Mouse (Mus musculus) midbrain, embryonic 10.5 days (tissue): Measurements from ENCODE around the gene Plekhm2. TPM values are rescaled to one million over a fixed set of nuclear protein-coding genes. Genes with fewer than 3 reads are reported as not detected.
A peak's percentile ranks its signal among the peaks of the same experiment; 100 is the strongest.

Source experiments
- DNase-seq: peaks from one replicate; pipeline ENCODE4 v3.0.0-alpha.2; 2017; ENCODE audit warnings: low spot score
- H3K27ac ChIP-seq: fragments of 300-500 bp; sonication (generic); replicated peaks from 2 replicates; pipeline ENCODE4 v1.5.1; 2016; ENCODE audit warnings: mild to moderate bottlenecking
- H3K27me3 ChIP-seq: fragments of 300-500 bp; sonication (generic); 2 replicates; pipeline ENCODE4 v1.6.1; 2016; ENCODE audit warnings: low read depth, mild to moderate bottlenecking; ENCODE audit not compliant: poor library complexity, severe bottlenecking
- H3K36me3 ChIP-seq: fragments of 300-500 bp; sonication (generic); 2 replicates; pipeline ENCODE4 v1.6.1; 2016; ENCODE audit warnings: mild to moderate bottlenecking, moderate library complexity
- H3K4me1 ChIP-seq: fragments of 300-500 bp; sonication (generic); 2 replicates; pipeline ENCODE4 v1.6.1; 2016
- H3K4me3 ChIP-seq: fragments of 300-500 bp; sonication (generic); 2 replicates; pipeline ENCODE4 v1.5.1; 2016; ENCODE audit warnings: mild to moderate bottlenecking, moderate library complexity
- H3K9me3 ChIP-seq: fragments of 300-500 bp; sonication (generic); replicated peaks from 2 replicates; pipeline ENCODE4 v1.6.1; 2016; ENCODE audit warnings: mild to moderate bottlenecking
- WGBS: fragments of 180-500 bp; shearing (Covaris S2); methylation state at CpG from one replicate; pipeline ENCODE4 v1.1.7; 2016; 5-methylcytosine and 5-hydroxymethylcytosine counted together
- polyA plus RNA-seq: library from polyadenylated mRNA; unstranded; fragments of >200 nt; fragmentation: Nextera tagmentation; extraction: Ambion mirVana; gene quantifications from 2 replicates; pipeline ENCODE4 v1.2.1, GENCODE M21; 2016

Gene Plekhm2
- polyA plus RNA-seq, 1 experiment from 2014 or later: 2.9 TPM

- H3K27me3 ChIP-seq: no peaks in the 10 kb centered on the region
- H3K4me1 ChIP-seq: 0 out of 2 replicates have a peak, but pooled peaks cover 8% of the 10 kb centered on the region
- 89% methylated on average over 8 of the region's 8 CpGs for WGBS
- peaks cover 71% of the 10 kb centered on the region for H3K36me3 ChIP-seq
- no peaks in the 10 kb centered on the region for H3K9me3 ChIP-seq
- H3K27ac ChIP-seq: 0 out of 2 replicates have a peak overlapping the region, but pooled peaks have one; percentile 28
- H3K4me3 ChIP-seq: no peak overlapping the region
- DNase-seq: no peak
Measured at GRCm38 (mm10) chr4:141656932-141657331, 7.8 kb downstream of the Plekhm2 start.

- H3K36me3 ChIP-seq: peaks cover 76% of the 10 kb centered on the region
- H3K9me3 ChIP-seq: no peaks in the 10 kb centered on the region
- H3K27me3 ChIP-seq: no peaks in the 10 kb centered on the region
- WGBS: 84% methylated on average over 12 of the region's 12 CpGs
- H3K4me1 ChIP-seq: 0 out of 2 replicates have a peak, but pooled peaks cover 12% of the 10 kb centered on the region
- no peak for DNase-seq
- no peak overlapping the region for H3K4me3 ChIP-seq
- H3K27ac ChIP-seq: no peak overlapping the region
Measured at GRCm38 (mm10) chr4:141655908-141656608, 8.6 kb downstream of the Plekhm2 start.

DNA sequence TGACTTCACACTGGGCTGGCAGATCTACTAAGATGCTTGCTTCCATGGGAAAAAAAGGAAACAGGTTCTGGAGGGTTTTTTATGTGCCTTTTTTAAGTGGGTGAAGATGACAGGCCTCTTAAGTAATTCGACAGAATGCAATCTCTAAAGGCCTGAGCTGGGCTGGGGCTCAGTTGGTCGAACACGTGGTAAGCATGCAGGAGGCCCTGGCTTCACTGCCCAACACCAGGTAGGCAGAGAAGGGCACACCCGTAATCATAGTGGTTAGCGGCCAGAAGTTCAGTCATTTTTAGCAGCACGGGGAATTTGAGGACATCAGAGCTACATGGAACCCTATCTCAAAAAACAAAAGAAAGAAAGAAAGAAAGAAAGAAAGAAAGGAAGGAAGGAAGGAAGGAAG lies 10.2 kb downstream of the Plekhm2 start:
- Histone ChIP-seq H3K27ac (no peak overlapping the region), H3K36me3 (peaks cover 65% of the 10 kb centered on the region), H3K9me3 (no peaks in the 10 kb centered on the region), H3K27me3 (no peaks in the 10 kb centered on the region), H3K4me1 (0 out of 2 replicates have a peak, but pooled peaks cover 12% of the 10 kb centered on the region), H3K4me3 (no peak overlapping the region)
- WGBS: 95% methylated on average over 6 of the region's 6 CpGs
- DNase-seq: no peak

DNA sequence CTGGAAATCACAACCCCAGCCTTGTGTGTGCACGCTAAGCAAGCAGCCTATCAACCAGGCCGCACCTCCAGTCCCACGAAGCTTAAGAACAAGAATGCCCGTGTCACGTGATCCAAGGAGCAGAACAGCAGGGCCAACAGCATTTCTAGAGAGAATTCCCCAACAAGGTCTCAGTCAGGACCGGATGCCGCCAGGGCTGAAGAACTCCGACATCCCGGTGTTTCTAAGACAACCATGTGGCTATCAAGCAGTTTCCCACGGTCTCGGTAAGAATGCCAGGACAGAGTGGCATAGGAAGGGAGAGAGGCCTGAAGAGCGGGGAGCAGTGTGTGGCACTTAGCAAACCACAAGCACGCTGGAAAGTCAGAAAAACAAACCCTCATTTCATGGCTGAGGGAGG lies 10.9 kb downstream of the Plekhm2 start:
- H3K4me3 ChIP-seq: no peak overlapping the region
- no peaks in the 10 kb centered on the region for H3K27me3 ChIP-seq
- peaks cover 69% of the 10 kb centered on the region for H3K36me3 ChIP-seq
- no peak for DNase-seq
- H3K9me3 ChIP-seq: no peaks in the 10 kb centered on the region
- WGBS: 94% methylated on average over 13 of the region's 13 CpGs
- 0 out of 2 replicates have a peak, but pooled peaks cover 12% of the 10 kb centered on the region for H3K4me1 ChIP-seq
- no peak overlapping the region for H3K27ac ChIP-seq

DNA sequence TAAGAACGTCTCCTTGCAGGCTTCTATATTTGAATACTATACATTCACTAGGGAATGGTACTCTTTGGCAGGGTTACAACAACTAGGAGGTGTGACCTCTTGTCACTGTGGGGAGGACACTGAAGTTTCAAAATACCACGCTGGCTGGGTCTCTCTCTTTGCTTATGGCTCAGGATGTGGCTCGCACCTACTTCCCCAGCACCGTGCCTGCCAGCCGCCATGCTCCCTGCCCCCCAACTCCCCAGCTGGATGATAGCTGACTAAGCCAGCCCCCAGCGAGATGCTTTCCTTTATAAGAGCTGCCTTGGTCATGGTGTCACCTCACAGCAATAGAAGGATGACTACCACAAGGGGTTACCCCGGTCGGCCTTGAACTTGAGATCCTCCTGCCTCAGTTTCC lies 11.7 kb downstream of the Plekhm2 start:
- H3K4me1 ChIP-seq: 0 out of 2 replicates have a peak, but pooled peaks cover 12% of the 10 kb centered on the region
- H3K4me3 ChIP-seq: no peak overlapping the region
- 92% methylated on average over 8 of the region's 8 CpGs for WGBS
- DNase-seq: no peak
- no peaks in the 10 kb centered on the region for H3K27me3 ChIP-seq
- no peaks in the 10 kb centered on the region for H3K9me3 ChIP-seq
- no peak overlapping the region for H3K27ac ChIP-seq
- peaks cover 70% of the 10 kb centered on the region for H3K36me3 ChIP-seq

GRCm38 (mm10) chr4:141651944-141652343 lies 12.8 kb downstream of the Plekhm2 start:
- no peaks in the 10 kb centered on the region for H3K9me3 ChIP-seq
- H3K27ac ChIP-seq: no peak overlapping the region
- no peaks in the 10 kb centered on the region for H3K27me3 ChIP-seq
- peaks cover 74% of the 10 kb centered on the region for H3K36me3 ChIP-seq
- WGBS: 91% methylated on average over 10 of the region's 10 CpGs
- H3K4me3 ChIP-seq: no peak overlapping the region
- H3K4me1 ChIP-seq: 0 out of 2 replicates have a peak, but pooled peaks cover 8% of the 10 kb centered on the region
- no peak for DNase-seq

DNA sequence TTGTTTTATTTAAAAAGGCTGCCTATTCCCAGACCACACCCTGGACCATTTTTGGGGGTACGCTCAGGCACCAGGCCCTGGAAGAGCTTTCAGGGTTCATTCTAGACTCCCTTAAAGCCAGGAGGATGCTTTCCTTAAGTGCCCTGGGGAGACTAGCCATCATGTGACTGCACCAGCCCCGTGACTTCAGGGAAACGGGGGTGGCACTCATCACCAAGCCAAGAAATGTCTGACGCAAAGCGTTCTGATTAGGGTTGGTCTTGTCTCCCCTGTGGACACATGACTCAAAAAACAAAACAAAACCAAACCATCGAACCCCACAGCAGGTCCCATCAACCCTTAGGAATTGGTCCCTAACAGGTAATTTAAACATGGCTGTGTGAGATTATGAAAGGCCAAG lies 13.4 kb downstream of the Plekhm2 start:
- H3K27me3 ChIP-seq: no peaks in the 10 kb centered on the region
- DNase-seq: no peak
- no peak overlapping the region for H3K4me3 ChIP-seq
- WGBS: 94% methylated on average over 6 of the region's 6 CpGs
- no peaks in the 10 kb centered on the region for H3K9me3 ChIP-seq
- H3K4me1 ChIP-seq: 0 out of 2 replicates have a peak, but pooled peaks cover 6% of the 10 kb centered on the region
- peaks cover 75% of the 10 kb centered on the region for H3K36me3 ChIP-seq
- no peak overlapping the region for H3K27ac ChIP-seq

- Histone ChIP-seq H3K27ac (no peak overlapping the region), H3K4me3 (no peak overlapping the region), H3K27me3 (no peaks in the 10 kb centered on the region), H3K9me3 (no peaks in the 10 kb centered on the region), H3K36me3 (peaks cover 62% of the 10 kb centered on the region), H3K4me1 (0 out of 2 replicates have a peak, but pooled peaks cover 6% of the 10 kb centered on the region)
- no peak for DNase-seq
- WGBS: 88% methylated on average over 6 of the region's 6 CpGs
Measured at GRCm38 (mm10) chr4:141649244-141649643, 15.5 kb downstream of the Plekhm2 start.

- no peak overlapping the region for H3K27ac ChIP-seq
- no peak for DNase-seq
- no peaks in the 10 kb centered on the region for H3K9me3 ChIP-seq
- H3K4me3 ChIP-seq: no peak overlapping the region
- no peaks in the 10 kb centered on the region for H3K27me3 ChIP-seq
- peaks cover 52% of the 10 kb centered on the region for H3K36me3 ChIP-seq
- H3K4me1 ChIP-seq: 0 out of 2 replicates have a peak, but pooled peaks cover 6% of the 10 kb centered on the region
- WGBS: 91% methylated on average over 5 of the region's 5 CpGs
Measured at GRCm38 (mm10) chr4:141648262-141648661, 16.4 kb downstream of the Plekhm2 start.

DNA sequence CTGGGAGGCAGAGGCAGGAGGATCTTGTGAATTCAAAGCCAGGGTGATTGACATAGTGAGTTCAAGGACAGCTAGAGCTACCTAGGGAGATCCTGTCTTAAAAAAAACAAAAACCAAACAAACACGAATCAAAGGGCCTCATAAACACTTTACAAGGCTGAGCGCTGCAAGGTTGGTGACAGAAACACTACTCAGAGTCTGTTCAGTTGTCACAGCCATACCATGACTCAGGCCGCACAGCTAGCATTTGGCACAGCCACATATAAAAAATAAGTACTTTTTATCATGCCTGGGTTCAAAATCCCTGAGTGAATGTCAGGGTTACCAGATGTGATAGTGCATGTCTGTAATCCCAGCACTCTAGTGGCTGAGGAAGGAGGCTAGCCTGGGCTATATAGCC lies 17.5 kb downstream of the Plekhm2 start:
- DNase-seq: no peak
- Histone ChIP-seq H3K4me3 (no peak overlapping the region), H3K36me3 (peaks cover 50% of the 10 kb centered on the region), H3K9me3 (no peaks in the 10 kb centered on the region), H3K27me3 (no peaks in the 10 kb centered on the region), H3K4me1 (0 out of 2 replicates have a peak, but pooled peaks cover 6% of the 10 kb centered on the region), H3K27ac (no peak overlapping the region)
- WGBS: 96% methylated on average over 3 of the region's 3 CpGs

DNA sequence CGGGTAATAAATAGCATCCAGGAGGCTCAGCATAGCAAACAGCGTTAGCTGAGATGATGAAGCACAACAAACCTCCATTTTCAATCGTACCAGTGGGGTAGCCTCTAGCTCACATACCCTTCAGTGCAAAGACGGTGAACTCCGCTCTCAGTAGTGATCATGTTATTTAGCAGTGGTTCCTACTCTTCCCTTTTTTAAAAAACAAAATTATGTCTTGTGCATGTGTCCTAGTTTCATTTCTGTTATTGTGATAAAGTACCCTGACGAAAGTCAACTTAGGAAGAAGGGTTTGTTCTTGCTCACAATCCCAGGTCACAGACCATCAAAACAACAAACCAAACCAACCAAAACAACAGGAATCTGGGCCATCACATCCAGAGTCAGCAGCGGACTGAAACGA lies 18.7 kb downstream of the Plekhm2 start:
- H3K4me3 ChIP-seq: no peak overlapping the region
- no peak overlapping the region for H3K27ac ChIP-seq
- 94% methylated on average over 8 of the region's 8 CpGs for WGBS
- no peaks in the 10 kb centered on the region for H3K27me3 ChIP-seq
- no peaks in the 10 kb centered on the region for H3K9me3 ChIP-seq
- H3K36me3 ChIP-seq: peaks cover 52% of the 10 kb centered on the region
- peaks cover 7% of the 10 kb centered on the region; the same call in 1 of the 2 replicates for H3K4me1 ChIP-seq
- DNase-seq: no peak

DNA sequence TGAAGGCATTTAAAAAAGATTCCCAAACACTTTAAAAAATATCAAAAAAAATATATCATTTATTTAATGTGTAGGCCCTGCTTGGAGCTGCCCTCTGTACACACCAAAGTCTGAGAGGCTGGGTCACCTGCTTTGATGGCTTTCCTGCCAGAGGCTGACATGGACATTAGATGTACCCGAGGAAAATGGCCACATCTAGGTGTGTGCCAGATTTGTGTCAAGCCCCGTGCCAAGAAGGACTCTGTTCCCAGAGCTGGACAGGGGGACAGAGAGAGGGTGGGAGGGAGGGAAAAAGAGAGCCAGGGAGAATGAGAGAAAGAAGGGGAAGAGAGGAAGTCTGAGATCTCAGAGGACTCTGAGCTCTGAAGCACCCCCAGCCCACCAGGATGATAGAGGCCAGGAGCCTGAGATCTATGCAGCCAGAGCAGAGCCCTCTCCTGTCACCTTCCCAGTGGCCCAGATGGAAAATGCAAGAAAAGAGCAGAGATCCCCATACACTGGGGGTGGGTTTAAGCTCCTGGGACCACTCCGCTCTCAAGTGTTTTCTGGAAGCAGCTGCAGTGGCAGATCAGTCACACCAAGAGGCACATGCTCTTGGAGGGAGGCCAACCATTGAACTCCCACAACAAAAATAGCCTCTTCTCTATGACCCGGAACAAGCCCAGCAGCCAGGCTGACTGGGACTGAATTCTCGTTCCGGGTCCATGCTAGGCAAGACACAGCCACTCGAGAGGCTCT lies 21.4 kb downstream of the Plekhm2 start:
- Histone ChIP-seq H3K27ac (0 out of 2 replicates have a peak overlapping the region, but pooled peaks have one; percentile 6), H3K4me3 (no peak overlapping the region), H3K36me3 (peaks cover 63% of the 10 kb centered on the region), H3K4me1 (peaks cover 8% of the 10 kb centered on the region), H3K9me3 (no peaks in the 10 kb centered on the region), H3K27me3 (no peaks in the 10 kb centered on the region)
- WGBS: 80% methylated on average over 7 of the region's 7 CpGs
- DNase-seq: no peak
